Mouse (Mus musculus): ENCODE measurements at regions not wholly inside any gene's neighbourhood (a gene's known extent, or its start where the extent isn't known, plus 50 kb on each side); places are given as distances from the start of the nearest gene placed in this dataset.

DNA sequence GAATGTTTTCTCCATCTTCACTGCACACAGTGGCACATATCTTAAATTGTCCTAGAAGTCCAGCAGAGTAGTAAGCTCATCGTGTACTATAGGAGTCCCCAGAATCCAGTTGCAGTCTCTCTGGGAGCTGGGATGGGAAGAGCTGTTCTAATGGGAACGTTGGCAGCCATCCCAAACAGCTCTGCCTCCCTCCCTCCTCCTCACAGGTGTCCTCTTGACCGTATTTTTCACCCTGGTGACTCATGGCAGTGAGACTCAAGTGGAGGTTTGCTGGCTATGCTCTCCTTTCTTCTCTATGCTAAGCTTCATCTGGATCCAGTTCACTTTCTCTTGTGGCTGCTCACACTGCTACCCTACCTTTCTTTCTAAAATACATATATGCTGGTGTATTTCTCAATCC lies 109.2 kb upstream of the Sash1 start:
- DNase-seq (ENCODE audit: low spot score): no peak

- no peak for DNase-seq (ENCODE audit: low spot score)
These were observed 100.5 kb upstream of the Sash1 start for GRCm38 (mm10) chr10:8986339-8986738.

DNA sequence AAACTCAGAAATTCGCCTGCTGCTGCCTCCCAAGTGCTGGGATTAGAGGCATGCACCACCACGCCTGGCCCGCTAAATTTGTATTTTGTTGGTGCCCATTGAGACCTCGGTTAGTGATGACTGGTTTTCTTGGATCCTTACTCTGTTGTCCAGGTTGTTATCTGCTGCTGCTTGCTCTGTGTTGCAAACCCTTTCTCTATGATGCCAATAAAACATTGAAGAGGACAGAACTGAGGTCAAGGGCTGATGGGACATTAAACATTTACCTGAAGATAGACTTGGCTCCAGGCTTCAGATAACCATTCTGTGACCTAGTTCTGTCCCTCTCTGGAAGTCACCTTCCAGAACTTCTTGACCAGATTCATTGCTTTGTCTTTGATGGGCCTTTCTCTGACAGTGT lies 97.5 kb upstream of the Sash1 start:
- DNase-seq (ENCODE audit: low spot score): no peak

- DNase-seq (ENCODE audit: low spot score): no peak
These were observed 94.7 kb upstream of the Sash1 start for GRCm38 (mm10) chr10:8980568-8980967.

DNA sequence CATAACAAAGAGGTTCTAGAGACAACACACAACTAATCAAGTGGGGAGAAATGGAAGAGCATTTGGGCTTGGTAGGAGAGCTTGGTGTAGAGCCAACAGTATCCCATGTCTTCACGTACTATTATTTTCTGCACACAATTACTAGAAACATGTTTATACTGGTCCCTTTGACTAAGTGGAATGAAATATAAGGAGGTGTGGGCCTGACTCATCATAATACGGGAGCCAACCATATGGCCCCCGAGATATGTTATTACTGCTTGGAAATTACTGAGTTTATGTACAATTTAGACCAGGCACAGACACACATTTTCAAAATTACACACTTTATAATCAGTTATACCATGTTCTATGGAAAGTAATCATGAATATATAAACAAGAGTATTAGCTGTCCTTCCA lies 92.7 kb upstream of the Sash1 start:
- DNase-seq (ENCODE audit: low spot score): no peak

- no peak for DNase-seq (ENCODE audit: low spot score)
These were observed 88.1 kb upstream of the Sash1 start for GRCm38 (mm10) chr10:8973934-8974333.

DNA sequence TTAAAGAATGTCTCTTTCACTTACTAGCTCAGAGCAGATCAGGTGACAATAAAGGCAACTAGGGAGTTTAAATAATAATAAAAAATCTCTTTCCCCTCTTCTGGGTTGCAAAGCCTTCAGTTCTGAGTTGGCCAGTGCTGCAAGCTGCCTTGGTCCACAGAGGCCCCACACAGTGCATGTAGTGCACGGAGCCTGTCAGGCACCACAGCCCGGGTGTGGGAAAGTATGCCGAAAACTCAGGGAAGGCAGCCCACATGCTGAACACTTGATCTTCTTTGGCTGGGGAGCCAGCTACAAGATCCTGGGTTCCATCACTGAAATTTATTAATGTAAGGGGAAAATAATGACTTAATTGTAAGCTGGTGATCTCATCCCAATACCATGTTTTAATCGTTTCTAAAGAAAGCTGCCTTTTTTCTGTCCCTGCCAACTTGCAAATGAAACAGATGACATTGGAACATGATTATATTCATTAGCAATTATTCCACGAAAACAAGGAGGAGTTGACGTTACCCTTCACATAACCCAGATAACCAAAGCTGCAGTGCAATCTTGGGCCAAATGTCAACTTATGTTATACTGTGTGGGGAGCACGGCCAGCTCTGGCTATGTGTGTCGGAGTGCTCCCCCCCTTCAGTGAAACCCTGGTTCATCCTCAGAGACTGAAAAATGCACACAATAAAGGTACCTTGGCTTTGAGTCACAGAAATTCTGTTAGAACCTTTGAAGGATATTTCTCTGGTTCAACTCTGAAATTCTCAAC lies 87.1 kb upstream of the Sash1 start:
- DNase-seq (ENCODE audit: low spot score): no peak

DNA sequence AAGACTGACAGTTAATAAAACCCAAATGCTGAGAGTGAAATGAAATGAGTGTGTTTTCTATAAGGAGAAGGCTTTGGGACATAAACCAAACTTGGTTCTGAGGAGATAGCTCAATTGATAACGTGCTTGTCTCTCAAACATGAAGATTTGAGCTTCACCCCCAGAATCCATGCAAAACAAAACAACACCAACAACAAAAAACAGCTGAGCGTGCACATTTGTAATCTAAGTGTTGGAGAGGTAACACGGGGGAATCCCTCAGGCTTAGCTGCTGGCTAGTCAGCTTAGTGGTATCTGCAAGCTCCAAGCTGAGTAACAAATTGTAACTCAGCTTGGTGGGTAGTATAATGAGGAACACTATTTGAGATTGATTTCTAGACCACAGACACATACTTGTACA lies 84.9 kb upstream of the Sash1 start:
- no peak for DNase-seq (ENCODE audit: low spot score)

DNA sequence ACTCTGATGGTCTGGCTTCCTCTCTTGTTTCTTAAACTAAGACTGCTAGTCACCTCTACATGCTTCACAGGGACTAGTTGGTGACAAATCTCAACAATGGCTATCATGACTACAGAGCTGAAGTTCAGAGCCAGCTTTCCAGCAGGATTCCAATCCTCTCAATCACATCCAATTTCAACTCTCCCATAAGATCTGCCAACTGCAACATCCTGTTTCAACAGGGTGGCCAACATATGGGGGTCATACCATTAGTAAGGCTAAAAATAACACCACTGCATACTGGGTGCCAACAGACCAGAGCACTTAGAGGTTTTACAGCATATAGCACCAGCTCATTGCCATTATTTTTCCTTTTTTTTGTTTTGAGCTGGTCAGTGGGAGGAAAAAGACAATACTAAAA lies 83.7 kb upstream of the Sash1 start:
- DNase-seq (ENCODE audit: low spot score): no peak

- DNase-seq (ENCODE audit: low spot score): no peak
These were observed 83.1 kb upstream of the Sash1 start for GRCm38 (mm10) chr10:8969016-8969415.

DNA sequence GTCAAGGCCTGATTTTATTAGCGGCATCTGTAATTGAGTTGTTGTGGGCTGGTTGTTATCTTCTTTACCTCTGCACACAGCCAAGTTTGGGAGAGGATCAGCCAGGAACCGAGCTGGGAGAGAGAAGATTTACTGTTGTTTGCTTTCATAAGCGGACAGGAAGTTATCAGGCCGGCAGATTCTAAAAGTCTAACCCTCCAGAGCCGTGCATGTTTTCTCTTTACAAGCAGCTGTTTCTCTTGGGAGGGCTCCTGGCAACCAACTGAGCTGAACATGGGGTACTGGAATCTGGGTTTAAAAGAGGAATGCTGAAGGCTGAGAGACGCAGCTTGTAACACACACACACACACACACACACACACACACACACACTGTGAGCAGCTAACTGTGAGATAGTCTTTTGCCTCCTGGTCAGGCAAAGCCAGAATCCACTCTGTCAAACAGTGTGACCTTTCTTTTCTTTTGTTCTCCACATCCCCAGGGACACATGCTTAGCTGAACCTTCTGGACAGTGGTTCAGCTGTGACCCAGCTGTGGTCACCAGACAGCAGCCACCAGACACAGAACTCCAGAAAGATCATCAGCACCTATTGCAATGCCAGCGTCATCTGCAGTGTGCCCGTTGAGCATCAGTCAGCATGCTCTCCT lies 82.5 kb upstream of the Sash1 start:
- no peak for DNase-seq (ENCODE audit: low spot score)

DNA sequence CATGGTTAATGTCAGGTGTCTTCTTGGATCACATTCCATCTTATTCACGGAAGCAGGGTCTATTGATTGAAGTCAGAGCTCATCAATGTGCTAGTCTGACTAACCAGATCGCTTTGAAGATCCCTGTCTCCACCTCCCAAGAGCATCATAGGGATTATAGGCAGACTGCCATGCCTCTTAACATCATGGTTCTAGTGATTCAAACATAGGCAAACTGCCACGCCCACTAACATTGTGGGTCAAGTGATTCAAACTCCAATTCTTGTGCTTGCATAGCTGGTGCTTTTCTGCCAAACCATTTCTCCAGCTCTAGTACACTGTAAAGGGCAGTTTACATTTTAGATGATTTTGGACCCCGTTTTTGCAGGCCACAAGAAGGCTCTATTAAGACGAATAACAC lies 77.1 kb upstream of the Sash1 start:
- DNase-seq (ENCODE audit: low spot score): no peak

DNA sequence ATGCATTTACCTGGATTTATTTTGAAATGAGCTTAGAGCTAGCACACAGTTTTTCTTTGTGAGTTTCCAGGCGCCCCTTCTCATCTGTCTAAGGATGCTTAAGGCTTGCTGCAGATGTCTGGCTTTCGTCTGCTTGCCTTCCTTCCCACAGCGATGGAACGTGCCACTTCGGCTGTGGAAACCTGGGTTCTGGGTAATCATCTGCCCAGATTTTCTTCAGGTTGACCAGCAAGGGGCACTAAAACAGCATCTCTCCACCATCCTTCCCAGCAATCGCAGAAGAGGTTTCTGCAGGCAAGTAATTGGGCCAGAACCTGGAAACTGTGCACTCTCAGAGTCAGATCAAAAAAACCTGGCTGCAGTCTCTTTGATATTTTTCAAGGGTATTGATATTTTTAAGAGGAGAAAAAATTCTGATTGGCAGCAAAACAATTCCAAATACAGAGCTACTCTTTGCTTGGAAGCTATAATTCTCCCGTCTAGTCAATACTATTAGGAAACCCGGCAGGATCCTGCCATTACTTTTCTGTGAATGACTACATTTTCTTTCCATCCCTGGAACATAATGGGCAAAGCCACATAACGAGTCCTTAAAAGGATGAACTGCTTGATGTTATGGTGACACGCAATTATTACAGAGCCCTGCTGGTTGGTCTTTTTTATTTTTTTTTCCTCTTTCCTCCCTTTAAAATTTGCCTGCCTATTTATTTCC lies 75.2 kb upstream of the Sash1 start:
- no peak for DNase-seq (ENCODE audit: low spot score)

DNA sequence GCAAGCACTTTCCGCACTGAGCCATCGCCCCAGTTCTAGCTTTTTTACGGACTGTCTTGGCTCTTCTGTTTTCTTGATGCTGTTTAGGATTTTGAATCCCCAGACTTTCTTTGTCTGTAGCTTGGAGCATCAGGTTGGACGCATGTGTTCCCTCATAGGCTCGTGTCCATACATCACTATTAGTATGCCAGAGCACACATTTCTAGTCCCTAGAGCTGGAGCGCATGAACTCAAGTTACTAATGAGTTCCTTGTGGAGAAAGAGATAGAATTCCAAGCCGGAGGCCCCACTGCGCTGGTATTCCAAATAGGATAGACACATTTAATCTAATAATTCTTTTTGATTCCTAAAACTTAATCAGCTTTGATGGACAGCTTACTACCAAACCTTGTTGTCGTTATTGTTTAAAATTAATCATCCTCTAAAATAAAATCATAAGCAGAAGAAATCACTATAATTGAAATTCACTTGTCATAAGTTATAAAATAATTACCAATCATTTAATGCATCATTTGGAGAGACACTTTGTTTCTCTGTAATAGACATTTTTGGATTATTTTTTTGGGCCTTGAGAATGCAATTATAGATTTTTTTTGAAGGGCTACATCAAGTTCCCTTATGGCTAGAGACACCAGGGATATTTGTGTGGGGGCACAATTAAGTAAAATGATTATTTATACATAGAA lies 74.5 kb upstream of the Sash1 start:
- no peak for DNase-seq (ENCODE audit: low spot score)

- no peak for DNase-seq (ENCODE audit: low spot score)
These were observed 69.8 kb upstream of the Sash1 start for GRCm38 (mm10) chr10:8955499-8956211.

- no peak for DNase-seq (ENCODE audit: low spot score)
These were observed 68.1 kb upstream of the Sash1 start for GRCm38 (mm10) chr10:8954003-8954402.

DNA sequence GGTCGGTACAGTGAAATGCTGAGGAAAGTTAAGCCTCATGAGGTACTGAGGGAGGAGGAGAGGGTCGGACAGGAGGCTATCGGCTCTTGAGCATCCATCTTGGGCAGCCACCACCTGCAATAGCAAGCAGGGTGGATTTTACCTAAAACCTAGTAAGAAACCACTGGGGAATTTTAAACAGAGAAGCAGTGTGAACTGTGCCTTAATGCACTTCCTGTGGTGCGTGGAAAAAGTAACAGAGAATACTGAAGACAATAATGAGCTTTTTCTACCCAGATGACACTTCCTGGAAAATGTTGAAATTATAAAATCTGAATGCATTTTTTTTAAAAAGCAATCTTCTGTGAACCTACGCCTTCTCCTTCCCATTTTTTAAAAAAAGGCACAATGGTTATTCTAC lies 67.1 kb upstream of the Sash1 start:
- DNase-seq (ENCODE audit: low spot score): no peak

DNA sequence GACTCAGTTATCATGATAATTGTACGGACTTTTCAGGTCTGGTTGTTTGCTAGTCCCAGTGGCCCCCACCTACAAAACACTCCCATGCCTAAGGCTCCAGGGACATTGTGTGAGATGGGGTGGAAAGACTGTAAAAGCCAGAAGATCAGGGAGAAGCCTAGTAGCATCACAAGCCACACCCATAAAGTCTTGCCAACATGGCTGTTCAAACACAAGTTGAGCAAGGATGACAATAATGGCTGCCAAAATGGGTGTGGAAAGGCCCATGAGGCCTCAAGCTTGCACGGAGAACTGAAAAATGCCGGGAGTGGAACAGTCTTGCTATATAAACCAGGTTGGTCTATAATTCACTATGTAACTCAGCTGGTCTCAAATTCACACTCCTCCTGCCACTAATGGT lies 66.1 kb upstream of the Sash1 start:
- no peak for DNase-seq (ENCODE audit: low spot score)

GRCm38 (mm10) chr10:8951236-8951825 lies 65.5 kb upstream of the Sash1 start:
- no peak for DNase-seq (ENCODE audit: low spot score)

DNA sequence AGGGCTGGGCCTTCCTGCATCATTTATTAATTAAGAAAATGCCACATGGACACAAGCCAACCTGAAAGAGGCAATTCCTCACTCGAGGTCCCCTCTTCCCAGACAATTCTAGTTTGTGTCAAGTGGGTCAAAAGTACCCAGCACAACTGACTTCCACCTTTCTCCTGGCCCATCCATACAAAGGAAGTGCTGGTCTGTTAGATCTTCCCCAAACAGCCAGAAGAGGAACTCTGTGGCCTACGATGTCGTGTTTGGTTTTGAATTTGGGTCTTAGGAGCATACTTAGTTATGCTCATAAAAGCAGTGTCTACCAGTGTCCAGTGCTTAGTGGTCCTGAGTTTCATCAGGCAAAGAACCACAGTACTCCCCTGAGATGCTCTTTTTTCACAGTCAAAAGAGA lies 62.4 kb upstream of the Sash1 start:
- no peak for DNase-seq (ENCODE audit: low spot score)

- DNase-seq (ENCODE audit: low spot score): no peak
These were observed 59.4 kb upstream of the Sash1 start for GRCm38 (mm10) chr10:8945195-8945751.

Measured in c-Kit-positive CD71-positive TER-119-positive erythroid progenitor cells, embryonic 14.5 days (primary cell).